Mouse (Mus musculus) left cerebral cortex, adult 9 months (tissue): ENCODE data around the gene Gm7982.
"Not testable (repeated sequence)": the region's sequence is repeated elsewhere in the genome, so short reads cannot be mapped to it uniquely, and the experiment has no call there.

Experiments used
- DNase-seq, 2 experiments: peaks; one replicate each; pipeline ENCODE4 v3.0.0; 2022; ENCODE audit warnings: low spot score in 2 of 2

Gm7982 gene

GRCm38 (mm10) chr5:95741714-95742113, at the start of gene Gm7982:
Gene Gm7982 (plus strand): TSS chr5:95742014.
- DNase-seq: not testable (repeated sequence)

- not testable (repeated sequence) for DNase-seq
These were observed 5.7 kb upstream of the Gm7982 start, which contains the start of gene Gm7978 for GRCm38 (mm10) chr5:95736073-95736472. Gene Gm7978 (minus strand): TSS chr5:95736173.

- DNase-seq: not testable (repeated sequence)
These were observed 33.9 kb downstream of the Gm7982 start, which contains the start of gene E330014E10Rik for GRCm38 (mm10) chr5:95775690-95776089. Gene E330014E10Rik (plus strand): TSS chr5:95775990.
